Mouse (Mus musculus) small intestine, adult 2 months (tissue): ENCODE data around the gene Kmo.

Source experiments
- CTCF ChIP-seq: fragments of 200-500 bp; IDR thresholded peaks from 2 replicates; pipeline ENCODE4 v1.5.1; 2012; ENCODE audit warnings: low read depth, mild to moderate bottlenecking, control low read depth, inconsistent platforms, low read length, moderate library complexity, mixed read lengths; ENCODE audit not compliant: insufficient replicate concordance, insufficient read length; ENCODE audit errors: extremely low read depth
- POLR2A ChIP-seq: fragments of 200-500 bp; IDR thresholded peaks from 2 replicates; pipeline ENCODE4 v1.6.1; 2012; ENCODE audit warnings: low read depth, mild to moderate bottlenecking, control low read depth, inconsistent platforms, low read length, moderate library complexity

GRCm38 (mm10) chr1:175699796-175700195 lies 79.6 kb downstream of the Kmo start:
- TF ChIP-seq POLR2A = no peak
- no peak for TF ChIP-seq CTCF
